Mouse (Mus musculus) lung, postnatal 10 days (tissue): ENCODE results near the gene Slc12a7.

Experiments used
- DNase-seq: peaks from one replicate; pipeline ENCODE4 v3.0.0; 2021

Gene Slc12a7

GRCm38 (mm10) chr13:73827243-73827642 lies 94.3 kb downstream of the Slc12a7 start:
- peak; percentile 24 for DNase-seq

GRCm38 (mm10) chr13:73831486-73831885 lies 98.6 kb downstream of the Slc12a7 start:
- peak; percentile 71 for DNase-seq

DNA sequence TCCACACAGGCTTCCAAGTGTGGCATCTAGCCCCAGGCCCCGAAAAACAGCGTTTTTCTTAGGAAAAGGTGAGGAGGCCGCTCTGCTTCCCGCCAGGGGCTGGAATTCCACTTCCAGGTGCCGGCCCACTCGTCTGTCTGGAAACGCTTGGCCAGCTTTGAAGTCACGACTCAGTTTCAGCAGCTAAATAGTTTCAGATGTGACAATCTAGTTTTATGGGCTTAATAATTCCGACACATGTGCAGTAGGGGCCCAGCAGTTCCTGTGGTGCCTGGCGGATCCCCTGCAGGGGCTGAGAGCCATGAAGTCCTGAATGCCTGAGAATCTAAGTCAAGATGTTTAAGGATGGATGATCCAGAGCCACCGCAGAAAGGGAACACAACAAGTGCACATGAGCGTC lies 100.9 kb downstream of the Slc12a7 start:
- no peak for DNase-seq

- no peak for DNase-seq
These were observed 102.9 kb downstream of the Slc12a7 start for GRCm38 (mm10) chr13:73835791-73836190.

GRCm38 (mm10) chr13:73836491-73836890 lies 103.6 kb downstream of the Slc12a7 start:
- DNase-seq: peak; percentile 51

DNA sequence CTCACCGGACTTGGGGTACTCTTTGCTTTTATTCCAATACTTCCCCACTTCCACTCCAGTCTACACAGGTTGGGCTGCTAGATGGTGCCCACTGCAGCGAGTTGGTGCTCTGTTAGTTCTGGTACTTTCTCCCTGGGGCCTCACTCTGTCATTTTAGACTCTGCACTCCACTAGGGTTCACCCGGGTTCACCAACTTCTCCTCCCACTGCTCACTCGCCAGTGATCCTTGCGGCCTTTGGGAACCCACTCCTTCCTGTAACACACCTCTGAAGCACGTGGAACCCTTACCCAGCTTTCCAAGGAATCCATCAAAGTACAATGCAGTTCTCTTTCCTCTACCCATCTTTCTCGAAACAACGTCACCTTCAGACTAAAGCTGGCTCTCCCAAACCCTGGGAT lies 104.8 kb downstream of the Slc12a7 start:
- no peak for DNase-seq

- DNase-seq: no peak
These were observed 106.2 kb downstream of the Slc12a7 start for GRCm38 (mm10) chr13:73839137-73839548.

DNA sequence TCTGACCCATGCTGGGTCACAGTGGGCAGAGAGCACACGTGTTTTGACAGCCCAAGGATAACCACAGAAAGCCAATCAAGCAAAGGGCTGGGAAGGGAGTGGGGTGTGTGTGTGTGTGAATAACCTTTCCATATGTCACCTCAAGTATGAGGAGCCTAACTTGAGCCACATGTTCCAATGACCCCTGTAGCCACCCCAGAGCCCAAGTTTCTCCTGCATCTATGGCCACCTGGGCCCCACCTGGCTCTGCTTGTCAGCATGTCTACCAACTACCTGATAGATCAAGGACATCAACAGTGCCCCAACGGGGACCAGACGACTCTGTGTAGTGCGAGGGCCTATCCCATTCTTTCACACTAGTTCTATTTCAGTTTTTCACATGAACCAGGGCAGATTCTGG lies 106.8 kb downstream of the Slc12a7 start:
- no peak for DNase-seq

DNA sequence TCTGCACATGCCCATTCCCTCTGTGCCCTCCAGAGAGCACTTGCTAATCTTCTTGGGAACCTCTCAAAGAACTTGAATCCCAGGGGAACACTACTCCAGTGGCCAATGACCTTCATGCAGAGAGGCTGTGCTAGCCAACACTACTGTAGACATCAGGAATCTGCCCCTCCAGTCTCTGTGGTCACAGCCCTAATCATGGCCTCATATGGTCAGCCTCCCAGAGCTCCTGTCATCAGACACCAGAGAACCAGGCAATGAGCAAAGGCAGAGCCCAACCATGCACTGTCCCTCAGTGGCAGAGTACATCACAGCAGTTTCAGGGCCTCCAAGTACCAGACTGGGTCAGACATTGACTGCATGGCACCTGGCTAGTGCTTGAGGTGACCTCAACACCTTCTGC lies 109.8 kb downstream of the Slc12a7 start:
- no peak for DNase-seq

GRCm38 (mm10) chr13:73846589-73847464 lies 113.9 kb downstream of the Slc12a7 start:
- peak; percentile 29 for DNase-seq

- DNase-seq: peak; percentile 91
These were observed 114.6 kb downstream of the Slc12a7 start, which contains the start of gene Nkd2 for GRCm38 (mm10) chr13:73847465-73847836. Nkd2 (minus strand) TSS chr13:73847631.
